Mouse (Mus musculus) embryonic fibroblast, embryonic 13.5 days (primary cell): ENCODE measurements around the gene Ank3.

Source experiments
- CTCF ChIP-seq: IDR thresholded peaks from 2 replicates; pipeline ENCODE4 v1.5.1; 2011; ENCODE audit warnings: mild to moderate bottlenecking, control low read depth, low read length, moderate library complexity, borderline replicate concordance; ENCODE audit not compliant: insufficient read depth
- POLR2A ChIP-seq: IDR thresholded peaks from 2 replicates; pipeline ENCODE4 v1.6.1; 2011; ENCODE audit warnings: low read depth, mild to moderate bottlenecking, control low read depth, low read length, moderate library complexity

GRCm38 (mm10) chr10:69791951-69792350, 393.4 kb downstream of the Ank3 start:
- TF ChIP-seq CTCF = no peak
- TF ChIP-seq POLR2A = no peak
